Mouse (Mus musculus) monocyte, adult 2 months (primary cell): Measurements from ENCODE around the gene Oasl2.
A peak's percentile ranks its signal among the peaks of the same experiment; 100 is the strongest.
"Not testable (repeated sequence)": the region's sequence is repeated elsewhere in the genome, so short reads cannot be mapped to it uniquely, and the experiment has no call there.

Experiments used
- DNase-seq, 2 experiments: peaks; one replicate each; pipeline ENCODE4 v3.0.0; 2022; ENCODE audit warnings: low spot score in 2 of 2, low read depth in 1 of 2

Oasl2 gene

DNA sequence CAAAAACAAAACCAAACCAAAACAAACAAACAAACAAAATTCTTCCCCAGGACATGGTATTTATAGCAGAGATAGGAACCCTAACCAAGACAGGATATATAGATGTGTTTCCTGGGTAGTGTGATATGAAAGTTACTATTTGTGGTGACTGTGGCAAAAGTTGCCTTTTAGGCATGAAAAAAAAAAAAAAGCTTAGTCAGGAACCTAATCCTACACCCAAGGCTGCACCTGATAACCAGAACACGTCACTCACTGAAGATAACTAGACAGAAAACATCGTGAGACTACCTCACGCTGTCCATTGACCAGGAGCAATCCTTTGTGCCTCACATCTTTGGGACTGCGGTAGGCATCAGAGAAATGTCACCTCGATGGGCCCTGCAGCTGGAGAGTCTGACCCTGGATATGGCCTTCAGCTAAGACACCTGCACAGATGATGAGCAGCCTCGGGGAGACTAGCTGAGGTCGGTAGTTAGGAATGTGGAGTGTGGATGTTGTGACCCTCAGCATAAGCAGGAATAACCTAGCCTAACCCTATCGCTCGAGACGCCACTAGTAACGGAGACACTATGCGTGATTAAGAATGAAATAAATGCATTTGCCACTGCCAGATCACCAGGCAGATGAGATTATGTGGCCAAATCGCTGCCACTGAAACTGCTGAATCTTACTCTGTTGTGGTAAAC, at the start of gene Oasl2:
Gene Oasl2, plus strand, starts transcription at position 249 of the 686 bp plus-strand sequence.
- DNase-seq, result no peak

- no peak for DNase-seq
Observed at GRCm38 (mm10) chr5:114851565-114852236, 45.0 kb upstream of the Oasl2 start.

- not testable (repeated sequence) for DNase-seq
Observed at GRCm38 (mm10) chr5:114853364-114853763, 43.4 kb upstream of the Oasl2 start, which contains the start of gene 4930519G04Rik. TSS of gene 4930519G04Rik (plus strand) at chr5:114853664.

GRCm38 (mm10) chr5:114858582-114858981, 38.2 kb upstream of the Oasl2 start, which contains the start of gene Gm9936:
TSS of gene Gm9936 (minus strand) at chr5:114858682.
- DNase-seq, result no peak

DNA sequence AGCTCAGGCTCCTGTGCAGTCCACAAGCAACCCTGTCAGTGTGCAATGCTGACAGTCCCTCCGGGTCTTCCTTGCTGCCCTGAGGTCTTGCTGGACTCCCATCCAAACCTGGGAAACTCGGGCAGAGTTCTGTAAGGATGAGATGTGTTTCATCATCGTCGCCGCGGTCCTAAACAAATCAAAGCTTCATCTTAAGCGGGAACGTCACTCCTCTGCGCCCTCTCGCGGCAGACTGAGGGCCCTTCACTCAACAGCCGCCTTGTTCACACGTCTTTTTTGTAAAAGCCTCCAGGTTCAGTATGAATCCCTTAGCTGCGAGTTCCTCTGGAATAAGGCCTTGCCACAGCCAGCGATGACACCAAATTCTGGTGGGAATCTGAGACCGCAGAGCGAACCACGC, 37.5 kb upstream of the Oasl2 start:
- DNase-seq, result peak; percentile 7 to 28

DNA sequence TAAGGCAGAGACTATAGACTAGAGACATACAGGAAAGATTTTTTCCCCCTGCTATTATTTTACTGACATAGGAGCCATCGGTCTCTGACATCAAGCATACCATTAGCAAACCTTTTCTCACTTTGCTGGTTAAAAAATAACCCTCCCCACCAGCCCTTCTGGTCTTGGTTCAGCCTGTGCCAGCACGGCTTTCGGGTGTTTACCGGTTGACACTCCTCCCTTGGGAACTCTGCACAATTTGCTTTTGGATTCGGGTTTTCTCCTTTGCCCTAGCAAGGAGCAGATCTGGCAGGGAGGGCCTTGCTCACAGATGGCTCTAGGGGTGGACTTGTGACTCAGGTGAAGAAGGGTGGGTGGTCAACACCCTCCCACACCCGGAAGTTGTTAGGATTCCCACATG, 35.0 kb upstream of the Oasl2 start:
- no peak for DNase-seq

DNA sequence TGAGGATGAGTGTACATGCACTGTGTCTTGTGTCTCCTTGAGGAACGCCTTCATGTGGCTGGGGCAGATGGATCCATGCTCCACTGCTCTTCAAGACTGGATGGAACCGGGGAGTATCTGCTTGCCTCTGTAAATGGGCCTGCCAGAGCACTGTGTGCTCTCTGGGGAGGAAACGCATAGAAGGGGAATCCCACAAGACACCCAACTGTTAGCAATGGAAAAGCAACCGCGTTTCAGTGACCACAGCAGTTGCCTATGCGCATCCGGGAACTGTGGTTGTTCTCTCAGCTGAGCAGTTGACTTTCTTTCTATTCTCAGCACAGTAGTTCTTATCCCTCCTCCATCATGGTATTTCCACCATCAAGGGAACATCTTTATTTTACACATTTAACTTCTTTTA, 31.9 kb upstream of the Oasl2 start:
- no peak for DNase-seq

- DNase-seq, result no peak
Observed at GRCm38 (mm10) chr5:114865279-114865678, 31.5 kb upstream of the Oasl2 start.

GRCm38 (mm10) chr5:114875858-114876257, 20.9 kb upstream of the Oasl2 start:
- no peak for DNase-seq

GRCm38 (mm10) chr5:114876331-114876730, 20.4 kb upstream of the Oasl2 start:
- no peak for DNase-seq

DNA sequence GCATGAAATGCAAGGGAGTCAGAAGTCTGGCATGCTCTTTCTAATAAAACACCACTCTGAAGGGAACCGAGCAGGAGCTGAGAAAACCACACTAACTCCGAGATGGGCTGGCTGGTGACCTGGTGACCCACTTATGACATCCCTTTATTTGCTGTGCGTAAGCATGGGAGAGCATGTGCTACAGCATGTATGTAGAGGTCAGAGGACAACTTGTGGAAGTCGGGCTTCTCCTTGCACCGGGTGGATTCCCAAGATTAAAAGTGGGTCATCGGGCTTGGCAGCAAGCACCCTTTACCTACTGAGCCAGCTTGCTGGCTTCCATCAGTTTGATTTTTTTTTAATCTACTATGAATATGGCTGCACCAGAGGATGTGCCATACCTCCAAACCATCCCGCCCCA, 19.2 kb upstream of the Oasl2 start:
- no peak for DNase-seq

DNA sequence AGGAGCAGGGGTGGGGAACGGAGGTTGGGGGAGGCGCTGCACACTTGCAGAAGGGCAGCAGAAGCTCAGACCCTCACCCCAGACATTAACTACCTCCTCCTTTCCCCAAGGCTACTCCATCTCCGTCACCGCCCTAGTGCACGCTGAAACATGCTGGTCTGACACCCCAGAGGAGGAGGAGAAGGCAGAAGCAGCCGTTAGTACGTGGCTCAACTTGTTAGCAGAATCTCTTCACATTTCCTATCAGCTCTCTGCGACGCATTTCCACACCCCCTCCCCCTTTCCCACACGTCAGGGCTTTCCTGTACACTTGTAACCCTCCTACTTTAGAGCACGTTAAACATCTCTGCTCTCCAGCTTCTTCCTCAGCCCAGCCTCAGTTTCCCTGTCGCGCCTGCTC, 17.3 kb upstream of the Oasl2 start:
- DNase-seq, result no peak

GRCm38 (mm10) chr5:114882319-114882718, 14.4 kb upstream of the Oasl2 start:
- not testable (repeated sequence) for DNase-seq

- DNase-seq, result no peak
Observed at GRCm38 (mm10) chr5:114883022-114883421, 13.7 kb upstream of the Oasl2 start.

GRCm38 (mm10) chr5:114886801-114887200, 9.9 kb upstream of the Oasl2 start:
- no peak for DNase-seq

DNA sequence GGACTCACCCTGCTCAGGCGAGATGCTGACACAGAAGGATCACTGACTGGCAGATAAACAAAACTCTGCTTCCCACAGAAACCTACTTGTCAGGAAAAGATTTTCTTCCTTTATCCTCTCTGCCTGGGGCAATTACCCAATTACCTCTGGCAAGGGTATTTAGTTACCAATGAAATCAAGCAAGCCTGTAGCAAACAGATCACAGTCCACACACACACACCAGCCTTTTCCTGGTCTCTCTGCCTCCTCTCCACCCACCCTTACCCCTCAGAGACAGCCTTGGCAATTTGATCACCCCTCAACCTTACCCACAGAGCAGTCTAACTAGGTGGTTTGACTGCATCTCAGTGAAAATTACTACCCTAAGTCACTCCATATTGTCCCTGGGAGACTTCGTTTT, 7.7 kb upstream of the Oasl2 start:
- no peak for DNase-seq

- DNase-seq, result no peak
Observed at GRCm38 (mm10) chr5:114895542-114895941, 1.2 kb upstream of the Oasl2 start.

GRCm38 (mm10) chr5:114897374-114897793, 648 bp downstream of the Oasl2 start:
- no peak for DNase-seq

DNA sequence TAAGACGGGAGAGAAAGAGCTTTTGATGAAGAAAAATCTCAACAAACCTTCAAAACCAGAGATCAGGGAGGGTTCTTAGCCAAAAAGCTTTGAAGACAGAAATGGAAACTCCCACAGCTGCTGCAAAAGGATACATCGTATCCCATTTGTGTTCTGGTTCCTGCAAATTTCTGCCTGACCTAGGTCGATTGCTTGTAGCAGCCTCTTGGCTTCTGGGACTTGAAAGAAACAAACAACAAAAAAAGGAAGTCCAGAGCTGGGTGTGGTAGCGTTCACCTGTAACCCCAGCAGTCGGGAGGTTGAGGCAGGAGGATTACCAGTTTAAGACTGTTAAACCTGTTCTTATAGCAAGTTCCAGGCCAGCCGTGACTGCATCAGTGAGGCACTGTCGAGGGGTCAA, 2.1 kb downstream of the Oasl2 start:
- DNase-seq, result no peak

DNA sequence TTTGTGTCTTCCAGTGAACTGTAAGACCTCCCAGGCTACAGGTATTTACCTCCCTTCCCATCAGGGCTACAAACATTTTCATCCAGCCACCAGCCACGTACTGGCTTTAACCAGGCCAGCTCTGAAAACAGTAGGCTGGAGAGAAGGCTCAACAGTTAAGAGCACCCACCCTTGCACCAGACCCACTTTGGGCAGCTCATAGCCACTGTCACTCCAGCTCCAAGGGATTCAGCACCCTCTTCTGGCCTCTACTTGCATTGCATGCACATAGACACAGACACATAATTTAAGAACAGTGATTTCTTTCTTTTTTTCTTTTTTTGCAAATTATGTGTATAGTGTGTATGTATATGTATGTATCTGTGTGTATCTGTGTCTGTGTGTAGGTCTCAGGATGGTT, 5.7 kb downstream of the Oasl2 start:
- no peak for DNase-seq

DNA sequence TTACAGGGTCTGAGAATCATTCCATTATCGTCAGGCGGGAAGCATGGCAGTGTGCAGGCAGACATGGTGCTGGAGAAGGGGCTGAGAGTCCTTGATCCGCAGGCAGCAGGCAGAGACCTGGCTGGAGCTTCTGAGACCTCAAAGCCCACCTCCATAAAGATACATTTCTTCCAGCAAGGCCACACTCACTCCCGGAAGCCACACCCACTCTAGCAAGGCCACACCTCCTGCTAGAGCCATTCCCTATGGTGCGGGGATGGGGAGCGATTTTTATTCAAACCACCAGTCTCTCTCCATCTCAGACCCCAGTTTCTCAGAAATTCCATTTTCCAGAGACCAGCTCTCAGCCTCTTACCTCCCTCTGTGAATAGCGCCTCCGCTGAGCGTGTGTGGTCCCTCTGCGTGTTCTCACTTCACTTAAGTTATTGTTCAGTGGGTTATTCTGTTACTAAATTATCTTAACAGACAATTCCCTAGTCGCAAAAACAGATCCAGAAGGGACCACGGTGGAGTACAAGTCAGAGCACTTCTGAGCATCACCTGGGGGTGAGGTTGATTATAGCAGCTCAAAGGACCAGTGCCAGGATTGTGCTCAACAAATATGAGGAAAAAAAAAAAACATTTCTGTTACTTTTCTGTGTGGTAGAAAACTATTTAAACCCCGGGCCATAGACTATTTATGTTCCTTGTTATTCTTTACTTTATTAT, 12.0 kb downstream of the Oasl2 start:
- no peak for DNase-seq

GRCm38 (mm10) chr5:114913686-114914085, 16.9 kb downstream of the Oasl2 start:
- DNase-seq, result no peak
